Mouse (Mus musculus) stomach, postnatal 0 days (tissue): Measurements from ENCODE around the gene Catsperd.
"Not testable (repeated sequence)": the region's sequence is repeated elsewhere in the genome, so short reads cannot be mapped to it uniquely, and the experiment has no call there.

Experiments used
- CTCF ChIP-seq: IDR thresholded peaks from 2 replicates; pipeline ENCODE4 v1.5.1; 2016; ENCODE audit warnings: antibody characterized with exemption, low read depth, mild to moderate bottlenecking, moderate library complexity
- EP300 ChIP-seq: optimal IDR thresholded peaks from 2 replicates; pipeline ENCODE3; 2016; ENCODE audit warnings: antibody characterized with exemption

DNA sequence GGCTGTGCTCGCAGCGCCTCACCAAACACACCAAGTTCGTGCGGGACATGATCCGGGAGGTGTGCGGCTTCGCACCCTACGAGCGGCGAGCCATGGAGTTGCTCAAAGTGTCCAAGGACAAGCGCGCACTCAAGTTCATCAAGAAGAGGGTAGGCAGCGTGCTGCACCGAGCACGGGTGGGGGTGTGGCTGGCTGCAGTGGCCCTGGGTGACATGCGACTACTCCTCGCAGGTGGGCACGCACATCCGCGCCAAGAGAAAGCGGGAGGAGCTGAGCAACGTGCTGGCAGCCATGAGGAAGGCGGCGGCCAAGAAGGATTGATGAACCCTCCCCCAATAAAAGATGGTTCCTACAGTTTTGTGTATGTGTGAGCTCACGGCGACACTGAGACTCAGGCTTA lies 14.1 kb upstream of the Catsperd start:
- TF ChIP-seq EP300, CTCF: not testable (repeated sequence)
